11 mouse cellular contexts compared by ENCODE assay signal in genomic region chr16:95674452-95674921, GRCm38 (mm10). TPM values are rescaled to one million over a fixed set of nuclear protein-coding genes. Genes with fewer than 3 reads are reported as not detected.
DNase-seq lines count a peak whose midpoint lies in the region; ATAC-seq lines count a peak whose summit lies in the region.
"Had no signal": no experiment of that assay in that cellular context is flagged by ENCODE, and none has a peak within 500 bp of the region (broad histone marks: within the 10 kb centered on the region; RNA-seq: fewer than 3 reads in every experiment).

No protein-coding gene starts in this region.

- peaks cover 17% of the 10 kb centered on the region for H3K4me1 ChIP-seq in embryonic facial prominence, embryonic 13.5 days
- H3K4me1 ChIP-seq in limb, embryonic 11.5 days (ENCODE audit: control insufficient read depth, insufficient read depth, low read length), result peaks cover 4% of the 10 kb centered on the region
- H3K4me1 ChIP-seq in forebrain, embryonic 15.5 days, result no peaks in the 10 kb centered on the region
- 0 out of 2 replicates have a peak, but pooled peaks cover 3% of the 10 kb centered on the region for H3K4me1 ChIP-seq in hindbrain, embryonic 10.5 days (replicated peaks)
- H3K4me1 ChIP-seq: hindbrain, embryonic 15.5 days; neural tube, embryonic 12.5 days had no signal

- H3K4me3 ChIP-seq in embryonic facial prominence, embryonic 13.5 days, result no peak overlapping the region
- no peak overlapping the region for H3K4me3 ChIP-seq in limb, embryonic 11.5 days (ENCODE audit: low read depth, low read length)
- H3K4me3 ChIP-seq in forebrain, embryonic 15.5 days, result no peak overlapping the region
- no peak overlapping the region for H3K4me3 ChIP-seq in hindbrain, embryonic 10.5 days
- H3K4me3 ChIP-seq: hindbrain, embryonic 15.5 days; neural tube, embryonic 12.5 days had no signal

- no peaks in the 10 kb centered on the region for H3K27me3 ChIP-seq in embryonic facial prominence, embryonic 13.5 days
- H3K27me3 ChIP-seq in limb, embryonic 11.5 days (ENCODE audit: control insufficient read depth, insufficient read depth, low read length), result no peaks in the 10 kb centered on the region
- H3K27me3 ChIP-seq in forebrain, embryonic 15.5 days, result no peaks in the 10 kb centered on the region
- H3K27me3 ChIP-seq in hindbrain, embryonic 10.5 days (ENCODE audit: insufficient read depth, poor library complexity, severe bottlenecking), result no peaks in the 10 kb centered on the region
- H3K27me3 ChIP-seq: hindbrain, embryonic 15.5 days; neural tube, embryonic 12.5 days had no signal

- no peaks in the 10 kb centered on the region for H3K36me3 ChIP-seq in embryonic facial prominence, embryonic 13.5 days
- no peaks in the 10 kb centered on the region for H3K36me3 ChIP-seq in limb, embryonic 11.5 days (ENCODE audit: control insufficient read depth, insufficient read depth, low read length)
- no peaks in the 10 kb centered on the region for H3K36me3 ChIP-seq in forebrain, embryonic 15.5 days
- no peaks in the 10 kb centered on the region for H3K36me3 ChIP-seq in hindbrain, embryonic 10.5 days
- H3K36me3 ChIP-seq: hindbrain, embryonic 15.5 days; neural tube, embryonic 12.5 days had no signal

- H3K9ac ChIP-seq in embryonic facial prominence, embryonic 13.5 days, result no peak overlapping the region
- H3K9ac ChIP-seq in limb, embryonic 11.5 days (ENCODE audit: low read length), result no peak overlapping the region
- no peak overlapping the region for H3K9ac ChIP-seq in forebrain, embryonic 15.5 days (replicated peaks)
- H3K9ac ChIP-seq: hindbrain, embryonic 15.5 days; neural tube, embryonic 12.5 days had no signal

- H3K27ac ChIP-seq in embryonic facial prominence, embryonic 13.5 days, result peak overlapping the region; percentile 70
- H3K27ac ChIP-seq in limb, embryonic 11.5 days (replicated peaks; ENCODE audit: low read depth, low read length), result peak overlapping the region; percentile 71
- no peak overlapping the region for H3K27ac ChIP-seq in forebrain, embryonic 15.5 days (replicated peaks)
- no peak overlapping the region for H3K27ac ChIP-seq in hindbrain, embryonic 10.5 days
- H3K27ac ChIP-seq: hindbrain, embryonic 15.5 days; neural tube, embryonic 12.5 days had no signal

- H3K4me2 ChIP-seq in embryonic facial prominence, embryonic 13.5 days, result peak overlapping the region; percentile 33
- H3K4me2 ChIP-seq in limb, embryonic 11.5 days (ENCODE audit: low read depth, severe bottlenecking), result no peak overlapping the region
- H3K4me2 ChIP-seq in forebrain, embryonic 15.5 days (replicated peaks), result no peak overlapping the region
- H3K4me2 ChIP-seq: hindbrain, embryonic 15.5 days; neural tube, embryonic 12.5 days had no signal

- whole genome bisulfite sequencing in embryonic facial prominence, embryonic 13.5 days, result 26% methylated on average over 5 of the region's 5 CpGs
- WGBS in limb, embryonic 11.5 days, result 31% methylated on average over 5 of the region's 5 CpGs
- 47% methylated on average over 5 of the region's 5 CpGs for WGBS in forebrain, embryonic 15.5 days
- 52% methylated on average over 5 of the region's 5 CpGs for whole genome bisulfite sequencing in hindbrain, embryonic 10.5 days

- ATAC-seq in embryonic facial prominence, embryonic 13.5 days (ENCODE audit: insufficient number of reproducible peaks, insufficient read depth, low FRiP score, low TSS enrichment, low read depth), result no peak
- ATAC-seq in limb, embryonic 11.5 days (ENCODE audit: insufficient number of reproducible peaks, low FRiP score, low TSS enrichment, low read depth), result no peak
- peak; percentile 80 for ATAC-seq in megakaryocyte, adult 5-6 weeks (ENCODE audit: poor library complexity, severe bottlenecking)
- ATAC-seq in forebrain, embryonic 15.5 days (replicated peaks), result no peak

- peak; percentile 11 to 52 for DNase-seq in adrenal gland, adult (ENCODE audit: inconsistent age in 2 of 2, low spot score in 1 of 2)
- no peak for DNase-seq in adrenal gland, adult 8-10 months
- DNase-seq in limb, embryonic 11.5 days (ENCODE audit: low spot score), result peak; percentile 46
- DNase-seq in kidney, postnatal 4 days, result no peak
- DNase-seq in hindbrain, embryonic 10.5 days (ENCODE audit: low spot score), result no peak
- DNase-seq: B cell, adult 2 months had no signal

- H3K9me3 ChIP-seq in embryonic facial prominence, embryonic 13.5 days, result no peaks in the 10 kb centered on the region
- no peaks in the 10 kb centered on the region for H3K9me3 ChIP-seq in limb, embryonic 11.5 days (ENCODE audit: control insufficient read depth, low read length)
- H3K9me3 ChIP-seq in forebrain, embryonic 15.5 days, result no peaks in the 10 kb centered on the region
- H3K9me3 ChIP-seq in hindbrain, embryonic 10.5 days, result no peaks in the 10 kb centered on the region
- H3K9me3 ChIP-seq: hindbrain, embryonic 15.5 days; neural tube, embryonic 12.5 days had no signal

RNA-seq across cellular contexts. Expression of gene Ets2, which starts 27.4 kb away (rescaled TPM):
- total RNA-seq in adrenal gland, adult 8-10 months (2022), result 10 to 100 TPM; 44.7 to 78.5 (median 58.4) TPM
- polyA plus RNA-seq in embryonic facial prominence, embryonic 13.5 days (2015; fragmentation: Nextera tagmentation; extraction: Ambion mirVana), result 74.7 and 87.7 TPM in 2 replicates
- 98.2 and 112 TPM in 2 replicates for polyA plus RNA-seq in limb, embryonic 11.5 days (2014; fragmentation: Nextera tagmentation; extraction: Ambion mirVana)
- total RNA-seq in megakaryocyte, adult 5-6 weeks (2015), result 7.6 and 8.7 TPM in 2 replicates
- 5.9 TPM in 2 replicates for total RNA-seq in megakaryocyte, adult 5-6 weeks (2017)
- polyA plus RNA-seq in forebrain, embryonic 15.5 days (2015; fragmentation: Nextera tagmentation; extraction: Ambion mirVana), result 14.4 and 16.9 TPM in 2 replicates
- 19.6 and 23.9 TPM in 2 replicates for polyA plus RNA-seq in hindbrain, embryonic 10.5 days (2016; fragmentation: Nextera tagmentation; extraction: Ambion mirVana)

Comparison
In these comparisons a context has a peak if more than half of its experiments do, and no peak if none do; other contexts are left out.
1. DNase-seq: peak in adrenal gland, adult (2 of 2) and limb, embryonic 11.5 days (single experiment); none in adrenal gland, adult 8-10 months (single experiment), kidney, postnatal 4 days (0 of 2) and hindbrain, embryonic 10.5 days (single experiment).
2. H3K27ac ChIP-seq: peak in embryonic facial prominence, embryonic 13.5 days (single experiment) and limb, embryonic 11.5 days (single experiment); none in forebrain, embryonic 15.5 days (single experiment) and hindbrain, embryonic 10.5 days (single experiment).